Mouse (Mus musculus) ES-Bruce4 (cell line): ENCODE measurements around the gene Btbd16.

Experiments
- CTCF ChIP-seq: IDR thresholded peaks from one replicate; pipeline ENCODE4 v1.8.1; 2011; ENCODE audit warnings: low read depth, low read length
- EP300 ChIP-seq: IDR thresholded peaks from 2 replicates; pipeline ENCODE4 v1.6.1; 2011; ENCODE audit warnings: low read depth, low read length; ENCODE audit not compliant: insufficient read depth
- POLR2A ChIP-seq: IDR thresholded peaks from one replicate; pipeline ENCODE4 v1.8.1; 2011; ENCODE audit warnings: low read length; ENCODE audit not compliant: insufficient read depth

GRCm38 (mm10) chr7:130793671-130794070 is 19.8 kb downstream of the Btbd16 start:
- TF ChIP-seq POLR2A (no peak), CTCF (no peak), EP300 (no peak)
